Mouse (Mus musculus) urinary bladder, postnatal 14 days (tissue): ENCODE results near the gene Glis2.
A peak's percentile ranks its signal among the peaks of the same experiment; 100 is the strongest.

Experiments
- DNase-seq: peaks from one replicate; pipeline ENCODE4 v3.0.0; 2021; ENCODE audit warnings: low spot score

Gene Glis2

GRCm38 (mm10) chr16:4583807-4584206 is 10.7 kb upstream of the Glis2 start:
- no peak for DNase-seq

GRCm38 (mm10) chr16:4584438-4584837 is 10.1 kb upstream of the Glis2 start:
- no peak for DNase-seq

- no peak for DNase-seq
Observed at GRCm38 (mm10) chr16:4585642-4586530, 8.6 kb upstream of the Glis2 start.

GRCm38 (mm10) chr16:4586531-4587123 is 7.9 kb upstream of the Glis2 start:
- DNase-seq, result peak; percentile 98

- DNase-seq, result no peak
Observed at GRCm38 (mm10) chr16:4587516-4588210, 6.8 kb upstream of the Glis2 start.

- no peak for DNase-seq
Observed at GRCm38 (mm10) chr16:4590236-4590635, 4.3 kb upstream of the Glis2 start.

- peak; percentile 64 for DNase-seq
Observed at GRCm38 (mm10) chr16:4592909-4593875, 1.3 kb upstream of the Glis2 start.

- DNase-seq, result no peak
Observed at GRCm38 (mm10) chr16:4594814-4595526, 457 bp downstream of the Glis2 start.

GRCm38 (mm10) chr16:4595527-4595963 is 1.0 kb downstream of the Glis2 start:
- DNase-seq, result peak; percentile 58

- no peak for DNase-seq
Observed at GRCm38 (mm10) chr16:4596141-4596728, 1.7 kb downstream of the Glis2 start.

- DNase-seq, result no peak
Observed at GRCm38 (mm10) chr16:4596836-4597235, 2.3 kb downstream of the Glis2 start.

GRCm38 (mm10) chr16:4597296-4597695 is 2.8 kb downstream of the Glis2 start:
- DNase-seq, result no peak

GRCm38 (mm10) chr16:4598041-4598440 is 3.5 kb downstream of the Glis2 start:
- no peak for DNase-seq

GRCm38 (mm10) chr16:4598891-4599543 is 4.5 kb downstream of the Glis2 start:
- no peak for DNase-seq

- DNase-seq, result no peak
Observed at GRCm38 (mm10) chr16:4599616-4600015, 5.1 kb downstream of the Glis2 start.

GRCm38 (mm10) chr16:4600701-4601310 is 6.3 kb downstream of the Glis2 start:
- no peak for DNase-seq

GRCm38 (mm10) chr16:4602189-4602588 is 7.7 kb downstream of the Glis2 start:
- no peak for DNase-seq

GRCm38 (mm10) chr16:4602766-4603452 is 8.4 kb downstream of the Glis2 start:
- DNase-seq, result peak; percentile 45

GRCm38 (mm10) chr16:4603453-4603837 is 8.9 kb downstream of the Glis2 start:
- no peak for DNase-seq
